Comparison of ENCODE assay signal across 8 mouse cellular contexts in the genomic region with DNA sequence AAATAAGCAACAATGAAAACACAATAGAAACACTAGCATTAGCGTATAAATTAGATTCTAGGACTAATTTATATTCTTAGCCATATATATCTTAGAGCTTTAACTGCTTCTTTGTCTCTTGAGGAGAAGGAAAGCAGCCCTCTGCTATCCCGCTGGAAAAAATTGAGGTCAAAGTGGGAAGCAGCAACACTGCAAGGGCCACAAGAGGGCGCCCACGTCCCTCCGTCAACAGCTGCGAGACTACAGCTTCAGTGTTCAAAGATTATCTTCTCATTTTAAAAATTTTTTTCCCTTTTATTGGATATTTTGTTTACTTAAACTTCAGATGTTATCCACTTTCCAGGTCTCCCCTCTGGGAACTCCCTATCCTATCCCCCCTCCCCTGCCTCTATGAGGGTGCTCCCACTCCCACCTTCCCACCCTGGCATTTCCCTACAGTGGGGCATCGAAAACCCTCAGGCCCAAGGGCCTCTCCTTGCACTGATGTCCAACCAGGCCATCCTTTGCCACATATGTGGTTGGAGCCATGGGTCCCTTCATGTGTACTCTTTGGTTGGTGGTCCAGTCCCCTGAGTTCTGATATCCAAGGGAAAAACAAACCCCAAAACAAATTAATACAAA. TPM values are rescaled to one million over a fixed set of nuclear protein-coding genes. Genes with fewer than 3 reads are reported as not detected.
A peak's percentile ranks its signal among the peaks of the same experiment; 100 is the strongest.
DNase-seq lines count a peak whose midpoint lies in the region; ATAC-seq and TF ChIP-seq lines count a peak whose summit lies in the region.

No protein-coding gene starts in this region.

- ATAC-seq in frontal cortex, adult (ENCODE audit: low TSS enrichment): peak; percentile 58
- 0 out of 2 replicates have a peak, but pooled peaks have one; percentile 26 for ATAC-seq in neutrophil, adult 5-6 weeks (ENCODE audit: extremely low read depth, insufficient number of reproducible peaks, low FRiP score, poor library complexity, severe bottlenecking)

- peak; percentile 64 for DNase-seq in thymus, adult 2 months
- no peak for DNase-seq in thymus, adult 18-20 months
- DNase-seq in cerebellum, adult 9-10 months: peak; percentile 88
- DNase-seq in kidney, postnatal 14 days: peak; percentile 86
- DNase-seq in lung, adult 18-20 months: peak; percentile 76 to 79
- peak; percentile 62 to 66 for DNase-seq in urinary bladder, adult 18-20 months (ENCODE audit: low spot score in 2 of 2)

- 21% methylated on average over 7 of the region's 7 CpGs for WGBS in thymus, adult 2 months

- no peaks in the 10 kb centered on the region for H3K36me3 ChIP-seq in thymus, adult 2 months (ENCODE audit: control insufficient read depth, insufficient read depth, low read length)

- H3K27me3 ChIP-seq in thymus, adult 2 months (ENCODE audit: control insufficient read depth, insufficient read depth, low read length): no peaks in the 10 kb centered on the region

- peak; percentile 76; the same call in 1 of the 2 replicates for TF ChIP-seq CTCF in thymus, adult 2 months (IDR thresholded peaks at IDR 0.05; ENCODE audit: borderline replicate concordance, control insufficient read depth, extremely low read depth, insufficient read depth, low read length, poor library complexity)

- H3K4me3 ChIP-seq in thymus, adult 2 months (ENCODE audit: control insufficient read depth, insufficient read depth, low read length): no peak overlapping the region

- TF ChIP-seq POLR2A in thymus, adult 2 months (IDR thresholded peaks at IDR 0.05; ENCODE audit: control insufficient read depth, extremely low read depth, insufficient read depth, low read length, poor library complexity): no peak

- H3K4me1 ChIP-seq in thymus, adult 2 months (replicated peaks; ENCODE audit: control insufficient read depth, insufficient read depth, low read length): 0 out of 2 replicates have a peak, but pooled peaks cover under 1% of the 10 kb centered on the region

- H3K27ac ChIP-seq in thymus, adult 2 months (ENCODE audit: control insufficient read depth, insufficient read depth, low read length): no peak overlapping the region

RNA-seq across cellular contexts. Expression of a gene that starts 21.2 kb away (rescaled TPM):
- polyA plus RNA-seq in thymus, adult 2 months (2012; rRNA removed): 77.6 and 93.9 TPM in 2 replicates
- 46.5 and 48.3 TPM in 2 replicates for total RNA-seq in neutrophil, adult 5-6 weeks (2017)

RNA-seq across cellular contexts. Expression of a gene that starts 30.2 kb away (rescaled TPM):
- polyA plus RNA-seq in thymus, adult 2 months (2012; rRNA removed): 5.6 and 14.9 TPM in 2 replicates
- not detected in 2 replicates for total RNA-seq in neutrophil, adult 5-6 weeks (2017)

RNA-seq across cellular contexts. Expression of a gene that starts 49.2 kb away (rescaled TPM):
- 51.2 and 65.7 TPM in 2 replicates for polyA plus RNA-seq in thymus, adult 2 months (2012; rRNA removed)
- 42.1 and 44.1 TPM in 2 replicates for total RNA-seq in neutrophil, adult 5-6 weeks (2017)

Comparison
In these comparisons a context has a peak if more than half of its experiments do, and no peak if none do; other contexts are left out.
1. DNase-seq: peak in thymus, adult 2 months (single experiment), cerebellum, adult 9-10 months (single experiment), kidney, postnatal 14 days (single experiment), lung, adult 18-20 months (2 of 2) and urinary bladder, adult 18-20 months (2 of 2); none in thymus, adult 18-20 months (0 of 2).